In genomic region chrX:76120936-76121335, GRCm38 (mm10) we compare ENCODE assay signal across 27 mouse cellular contexts.
DNase-seq lines count a peak whose midpoint lies in the region; ATAC-seq lines count a peak whose summit lies in the region.
"Had no signal": no experiment of that assay in that cellular context is flagged by ENCODE, and none has a peak within 500 bp of the region (broad histone marks: within the 10 kb centered on the region; RNA-seq: fewer than 3 reads in every experiment).

No protein-coding gene starts in this region.

- WGBS in embryonic facial prominence, embryonic 14.5 days = 25% methylated on average over 3 of the region's 3 CpGs
- 32% methylated on average over 3 of the region's 3 CpGs for WGBS in embryonic facial prominence, embryonic 10.5 days
- WGBS in midbrain, embryonic 14.5 days = 46% methylated on average over 3 of the region's 3 CpGs
- WGBS in midbrain, embryonic 16.5 days = 42% methylated on average over 3 of the region's 3 CpGs

- no peak overlapping the region for H3K4me3 ChIP-seq in embryonic facial prominence, embryonic 14.5 days (ENCODE audit: low read depth, low read length)
- no peak overlapping the region for H3K4me3 ChIP-seq in embryonic facial prominence, embryonic 10.5 days
- H3K4me3 ChIP-seq in midbrain, embryonic 14.5 days (replicated peaks; ENCODE audit: low read depth, low read length) = no peak overlapping the region
- H3K4me3 ChIP-seq in midbrain, embryonic 16.5 days (ENCODE audit: low read depth, low read length) = no peak overlapping the region
- H3K4me3 ChIP-seq: embryonic facial prominence, embryonic 15.5 days; forebrain, embryonic 13.5 days; heart, embryonic 12.5 days; hindbrain, embryonic 10.5 days; hindbrain, embryonic 15.5 days; liver, embryonic 15.5 days; midbrain, embryonic 12.5 days had no signal

- peak; percentile 45 for DNase-seq in embryonic facial prominence, embryonic 14.5 days (ENCODE audit: low spot score)
- no peak for DNase-seq in embryonic facial prominence, embryonic 10.5 days (ENCODE audit: low spot score)
- DNase-seq in kidney, adult 9 months = peak; percentile 4
- no peak for DNase-seq in kidney, adult 18-20 months
- DNase-seq in midbrain, embryonic 14.5 days = peak; percentile 15
- DNase-seq in left cerebral cortex, adult 9 months (ENCODE audit: low spot score in 2 of 2) = no peak
- DNase-seq: adrenal gland, postnatal 25 days; B cell, adult 2 months; cerebellum, adult 18-20 months; cerebellum, postnatal 14 days; gastrocnemius, postnatal 25 days; heart, adult 11 months; kidney, adult 8-10 months; kidney, postnatal 36 days; layer of hippocampus, postnatal 36 days; lung, postnatal 36 days; thymus, adult 2 months; thymus, postnatal 36 days had no signal

- H3K4me1 ChIP-seq in embryonic facial prominence, embryonic 14.5 days (ENCODE audit: control insufficient read depth, insufficient read depth, low read length) = no peaks in the 10 kb centered on the region
- H3K4me1 ChIP-seq in embryonic facial prominence, embryonic 10.5 days = no peaks in the 10 kb centered on the region
- H3K4me1 ChIP-seq in midbrain, embryonic 14.5 days (ENCODE audit: control insufficient read depth, insufficient read depth, low read length) = no peaks in the 10 kb centered on the region
- H3K4me1 ChIP-seq in midbrain, embryonic 16.5 days (ENCODE audit: control insufficient read depth, insufficient read depth, low read length) = no peaks in the 10 kb centered on the region
- H3K4me1 ChIP-seq: embryonic facial prominence, embryonic 15.5 days; forebrain, embryonic 13.5 days; hindbrain, embryonic 10.5 days; hindbrain, embryonic 15.5 days; liver, embryonic 15.5 days; midbrain, embryonic 12.5 days had no signal

- no peaks in the 10 kb centered on the region for H3K27me3 ChIP-seq in embryonic facial prominence, embryonic 14.5 days (replicated peaks; ENCODE audit: control insufficient read depth, insufficient read depth, low read length)
- H3K27me3 ChIP-seq in embryonic facial prominence, embryonic 10.5 days (replicated peaks; ENCODE audit: low read depth, poor library complexity, severe bottlenecking) = no peaks in the 10 kb centered on the region
- no peaks in the 10 kb centered on the region for H3K27me3 ChIP-seq in midbrain, embryonic 14.5 days (ENCODE audit: control insufficient read depth, insufficient read depth, low read length)
- H3K27me3 ChIP-seq in midbrain, embryonic 16.5 days (ENCODE audit: control insufficient read depth, insufficient read depth, low read depth, low read length) = no peaks in the 10 kb centered on the region
- H3K27me3 ChIP-seq: embryonic facial prominence, embryonic 15.5 days; forebrain, embryonic 13.5 days; heart, embryonic 12.5 days; hindbrain, embryonic 15.5 days; liver, embryonic 15.5 days; midbrain, embryonic 12.5 days had no signal

- H3K9ac ChIP-seq in embryonic facial prominence, embryonic 14.5 days (ENCODE audit: low read depth, low read length) = no peak overlapping the region
- H3K9ac ChIP-seq in midbrain, embryonic 14.5 days (replicated peaks; ENCODE audit: low read length) = no peak overlapping the region
- H3K9ac ChIP-seq in midbrain, embryonic 16.5 days (ENCODE audit: low read depth, low read length) = no peak overlapping the region
- H3K9ac ChIP-seq: embryonic facial prominence, embryonic 15.5 days; forebrain, embryonic 13.5 days; heart, embryonic 12.5 days; hindbrain, embryonic 15.5 days; liver, embryonic 15.5 days; midbrain, embryonic 12.5 days had no signal

- no peak overlapping the region for H3K4me2 ChIP-seq in embryonic facial prominence, embryonic 14.5 days (ENCODE audit: low read depth, low read length)
- no peak overlapping the region for H3K4me2 ChIP-seq in midbrain, embryonic 14.5 days (ENCODE audit: low read length)
- H3K4me2 ChIP-seq in midbrain, embryonic 16.5 days (ENCODE audit: low read length) = no peak overlapping the region
- H3K4me2 ChIP-seq: embryonic facial prominence, embryonic 15.5 days; forebrain, embryonic 13.5 days; heart, embryonic 12.5 days; hindbrain, embryonic 15.5 days; liver, embryonic 15.5 days; midbrain, embryonic 12.5 days had no signal

- ATAC-seq in embryonic facial prominence, embryonic 14.5 days (ENCODE audit: low read depth) = no peak
- ATAC-seq in midbrain, embryonic 14.5 days (ENCODE audit: low FRiP score, low TSS enrichment) = no peak
- no peak for ATAC-seq in midbrain, embryonic 16.5 days
- ATAC-seq: forebrain, embryonic 13.5 days; inflammation-experienced regulatory T-cells, adult 6 months had no signal

- H3K27ac ChIP-seq in embryonic facial prominence, embryonic 14.5 days (replicated peaks; ENCODE audit: low read depth, low read length) = no peak overlapping the region
- no peak overlapping the region for H3K27ac ChIP-seq in embryonic facial prominence, embryonic 10.5 days (replicated peaks)
- H3K27ac ChIP-seq in midbrain, embryonic 14.5 days (replicated peaks; ENCODE audit: low read depth, low read length) = no peak overlapping the region
- H3K27ac ChIP-seq in midbrain, embryonic 16.5 days (ENCODE audit: low read length) = no peak overlapping the region
- H3K27ac ChIP-seq: embryonic facial prominence, embryonic 15.5 days; forebrain, embryonic 13.5 days; hindbrain, embryonic 10.5 days; hindbrain, embryonic 15.5 days; liver, embryonic 15.5 days; midbrain, embryonic 12.5 days had no signal

- no peaks in the 10 kb centered on the region for H3K9me3 ChIP-seq in embryonic facial prominence, embryonic 14.5 days (ENCODE audit: control insufficient read depth, low read length)
- no peaks in the 10 kb centered on the region for H3K9me3 ChIP-seq in embryonic facial prominence, embryonic 10.5 days
- H3K9me3 ChIP-seq in midbrain, embryonic 14.5 days (ENCODE audit: control insufficient read depth, low read length) = no peaks in the 10 kb centered on the region
- H3K9me3 ChIP-seq in midbrain, embryonic 16.5 days (replicated peaks; ENCODE audit: control insufficient read depth, low read length, poor library complexity, severe bottlenecking) = no peaks in the 10 kb centered on the region
- H3K9me3 ChIP-seq: embryonic facial prominence, embryonic 15.5 days; forebrain, embryonic 13.5 days; heart, embryonic 12.5 days; hindbrain, embryonic 10.5 days; hindbrain, embryonic 15.5 days; liver, embryonic 15.5 days; midbrain, embryonic 12.5 days had no signal

- H3K36me3 ChIP-seq in embryonic facial prominence, embryonic 14.5 days (ENCODE audit: control insufficient read depth, insufficient read depth, low read length) = no peaks in the 10 kb centered on the region
- H3K36me3 ChIP-seq in embryonic facial prominence, embryonic 10.5 days (replicated peaks) = no peaks in the 10 kb centered on the region
- no peaks in the 10 kb centered on the region for H3K36me3 ChIP-seq in midbrain, embryonic 14.5 days (ENCODE audit: control insufficient read depth, insufficient read depth, low read length)
- no peaks in the 10 kb centered on the region for H3K36me3 ChIP-seq in midbrain, embryonic 16.5 days (ENCODE audit: control insufficient read depth, insufficient read depth, low read length)
- H3K36me3 ChIP-seq: embryonic facial prominence, embryonic 15.5 days; heart, embryonic 12.5 days; hindbrain, embryonic 10.5 days; hindbrain, embryonic 15.5 days; liver, embryonic 15.5 days; midbrain, embryonic 12.5 days had no signal

Comparison
In these comparisons a context has a peak if more than half of its experiments do, and no peak if none do; other contexts are left out.
1. DNase-seq: peak in embryonic facial prominence, embryonic 14.5 days (single experiment), kidney, adult 9 months (single experiment) and midbrain, embryonic 14.5 days (single experiment); none in embryonic facial prominence, embryonic 10.5 days (single experiment), kidney, adult 18-20 months (single experiment) and left cerebral cortex, adult 9 months (0 of 2).